Mouse (Mus musculus) frontal cortex, postnatal 25 days (tissue): ENCODE measurements around the gene Stap2.

Source experiments
- DNase-seq, 2 experiments: peaks; one replicate each; pipeline ENCODE4 v3.0.0; 2022; ENCODE audit warnings: low spot score in 2 of 2

Gene Stap2

DNA sequence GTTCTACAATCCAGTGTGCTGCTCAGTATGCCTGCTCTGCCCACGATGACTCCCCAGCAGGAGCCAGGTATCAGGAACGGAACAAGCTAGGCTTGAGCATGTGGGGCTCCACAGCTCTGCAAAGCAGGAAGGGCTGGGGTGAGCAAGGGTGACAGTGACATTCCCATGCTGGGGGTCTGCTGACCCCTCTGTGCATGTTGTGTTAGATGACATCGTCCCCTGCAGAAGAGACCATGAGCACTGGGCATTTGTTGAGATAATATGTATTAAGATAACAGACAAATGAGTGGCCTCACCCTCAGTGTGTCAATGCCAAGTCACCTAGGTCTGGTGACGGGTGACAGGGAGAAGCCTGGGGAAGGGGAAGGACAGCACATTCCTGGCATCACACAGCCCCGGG lies 19.5 kb upstream of the Stap2 start:
- no peak for DNase-seq

DNA sequence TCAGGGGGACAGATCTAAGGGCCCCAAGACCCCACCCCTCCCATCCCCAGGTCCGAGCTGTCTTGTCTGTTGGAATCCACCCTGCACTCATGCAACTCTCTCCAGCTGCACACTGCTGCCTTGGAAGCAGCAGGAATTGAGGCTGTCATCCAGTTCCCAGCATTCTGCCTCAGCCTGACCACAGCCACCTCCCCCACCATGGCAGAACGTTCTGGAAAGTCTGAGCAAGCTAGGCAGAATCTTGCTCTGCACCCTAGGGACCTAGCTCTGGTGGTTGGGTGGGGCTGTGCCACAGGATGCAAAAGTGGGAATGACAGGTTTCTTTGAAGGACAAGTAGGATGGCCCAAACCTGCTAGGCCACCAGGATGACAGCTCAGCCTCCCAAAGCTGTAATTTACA lies 19.1 kb upstream of the Stap2 start:
- no peak for DNase-seq

DNA sequence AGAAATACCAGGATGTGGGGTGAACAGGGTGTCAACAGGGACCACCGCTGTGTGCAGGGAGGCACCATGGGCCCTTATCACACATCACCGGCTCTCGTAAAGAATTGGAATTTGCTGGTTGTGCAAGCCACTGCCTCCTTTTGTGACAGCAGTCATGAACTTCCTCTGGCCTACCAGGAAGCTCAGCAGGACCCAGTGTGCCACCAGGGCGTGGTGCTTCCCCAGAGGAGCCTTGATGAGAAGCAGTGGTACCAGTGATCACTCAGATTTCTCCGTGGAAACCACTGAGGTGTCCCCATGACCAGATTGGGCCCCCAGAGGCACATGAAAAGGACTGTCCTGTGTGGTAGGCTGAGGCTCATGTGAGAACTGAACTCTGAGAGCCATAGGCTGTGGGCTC lies 18.0 kb upstream of the Stap2 start:
- DNase-seq, result no peak

DNA sequence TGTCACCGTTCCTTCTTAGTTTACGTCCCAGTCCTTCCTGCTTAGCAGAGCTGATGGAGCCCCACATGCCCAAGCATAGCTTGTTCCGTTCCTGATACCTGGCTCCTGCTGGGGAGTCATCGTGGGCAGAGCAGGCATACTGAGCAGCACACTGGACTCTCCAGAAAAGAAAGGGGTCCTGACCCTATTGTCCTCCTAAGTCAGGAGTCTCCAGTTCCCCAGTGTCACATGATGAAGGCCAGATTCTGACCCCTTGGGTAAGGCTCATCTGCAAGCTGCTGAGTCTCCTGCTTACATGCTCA lies 17.6 kb upstream of the Stap2 start:
- no peak for DNase-seq

DNA sequence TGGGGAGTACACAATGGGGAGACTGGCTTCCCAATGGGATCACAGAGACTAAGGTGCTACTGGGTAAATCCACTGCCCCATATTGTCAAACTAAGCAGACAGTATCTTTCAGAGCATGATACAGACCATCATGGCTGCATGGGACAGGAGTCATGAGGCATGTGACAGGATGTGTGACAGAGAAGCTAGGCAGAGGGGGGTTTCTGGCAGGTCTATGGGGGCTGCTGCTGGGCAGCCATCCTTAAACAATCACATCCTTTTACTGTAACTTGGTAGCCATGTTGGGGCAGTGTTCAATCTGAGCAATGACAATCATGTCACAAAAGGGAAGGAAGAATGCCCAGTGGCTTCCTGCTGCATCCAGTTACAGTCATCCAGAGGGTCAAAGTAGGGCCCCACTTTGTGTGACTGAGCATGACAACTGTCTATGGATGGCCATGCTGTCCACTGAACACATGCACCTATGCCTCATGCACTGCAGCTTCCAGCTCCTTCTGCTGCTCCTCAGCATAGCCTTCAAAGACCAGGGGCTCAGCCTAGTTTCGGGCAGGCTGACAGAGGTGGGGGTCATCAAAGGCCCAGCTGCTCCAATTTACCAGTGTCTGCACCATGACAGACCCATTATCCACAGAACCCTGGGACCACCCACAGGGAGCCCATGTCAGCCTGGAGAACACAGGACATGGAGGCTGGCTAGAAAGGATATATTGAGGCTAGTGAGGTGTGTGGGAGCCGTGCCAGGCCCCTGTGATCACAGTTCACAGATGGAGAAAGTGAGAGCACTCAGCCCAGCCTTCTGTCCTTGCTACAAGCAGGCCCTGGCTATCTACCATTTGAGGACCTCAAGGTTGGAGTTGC lies 17.0 kb upstream of the Stap2 start:
- DNase-seq, result no peak

DNA sequence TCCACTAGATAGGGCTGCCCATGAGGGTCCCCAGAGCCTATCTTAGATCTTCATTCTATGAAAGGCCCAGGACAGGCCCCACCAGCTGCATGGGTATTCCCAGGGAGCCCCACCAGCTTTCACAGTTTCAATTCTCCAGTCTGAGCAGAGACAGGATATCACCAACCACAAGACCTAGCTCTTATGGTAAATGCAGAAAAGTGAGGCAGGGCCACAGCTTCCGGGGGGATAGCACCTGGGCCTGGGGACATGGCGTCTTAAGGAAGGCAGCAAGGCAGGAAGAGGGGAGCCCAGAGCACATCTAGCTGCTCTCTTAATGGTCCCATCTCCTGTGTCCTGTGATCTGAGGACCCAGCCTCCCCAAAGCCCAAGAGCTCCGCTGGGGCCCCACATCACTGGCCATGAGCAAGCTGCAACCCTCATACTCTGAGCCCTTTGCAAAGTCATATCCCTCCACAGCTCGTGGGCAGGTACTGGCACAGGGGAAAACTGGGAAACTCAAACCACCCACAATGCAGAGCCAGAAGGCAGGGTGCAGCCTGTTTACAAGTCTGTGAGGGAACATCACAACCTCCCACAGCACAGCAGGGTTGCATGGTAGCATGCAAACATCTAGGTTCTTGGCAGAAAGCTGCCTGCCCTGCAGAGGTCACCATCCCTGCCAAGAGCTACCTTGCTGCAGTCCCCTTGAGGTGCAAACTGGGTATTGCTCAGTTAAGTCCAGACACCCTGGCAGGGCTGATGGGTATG lies 16.0 kb upstream of the Stap2 start:
- DNase-seq, result no peak

DNA sequence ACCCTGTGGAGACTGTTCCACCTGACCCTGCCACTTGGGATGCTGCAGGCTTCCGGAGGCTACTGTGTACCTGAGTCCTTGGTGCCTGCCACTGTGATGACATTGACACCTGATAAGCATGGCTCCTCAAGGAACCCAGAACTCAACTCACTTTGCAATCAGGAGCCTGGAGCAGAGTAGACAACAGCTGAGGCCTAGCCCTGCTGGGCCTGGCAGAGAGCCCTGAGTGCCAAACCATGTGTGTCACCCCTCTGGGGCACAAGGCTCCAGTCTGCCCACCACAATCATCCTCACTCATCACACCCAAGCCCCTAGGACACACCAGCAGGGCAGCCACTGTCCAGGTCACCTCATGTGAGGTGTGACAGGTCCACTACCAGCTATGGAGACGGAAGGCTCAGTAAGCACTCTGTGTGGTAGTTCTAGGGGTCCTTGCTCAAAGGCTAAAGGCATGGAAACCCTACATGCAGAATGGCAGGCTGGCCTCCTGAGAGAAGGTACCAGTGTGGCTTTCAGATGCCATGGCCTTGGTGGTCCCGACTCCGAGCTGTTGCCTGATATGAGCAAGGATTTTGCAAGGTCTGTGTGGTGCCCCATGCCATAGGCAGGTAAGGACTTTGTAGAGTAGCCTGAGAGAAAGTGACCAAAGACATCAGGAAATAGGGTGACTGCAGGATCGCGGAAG lies 15.2 kb upstream of the Stap2 start:
- no peak for DNase-seq

DNA sequence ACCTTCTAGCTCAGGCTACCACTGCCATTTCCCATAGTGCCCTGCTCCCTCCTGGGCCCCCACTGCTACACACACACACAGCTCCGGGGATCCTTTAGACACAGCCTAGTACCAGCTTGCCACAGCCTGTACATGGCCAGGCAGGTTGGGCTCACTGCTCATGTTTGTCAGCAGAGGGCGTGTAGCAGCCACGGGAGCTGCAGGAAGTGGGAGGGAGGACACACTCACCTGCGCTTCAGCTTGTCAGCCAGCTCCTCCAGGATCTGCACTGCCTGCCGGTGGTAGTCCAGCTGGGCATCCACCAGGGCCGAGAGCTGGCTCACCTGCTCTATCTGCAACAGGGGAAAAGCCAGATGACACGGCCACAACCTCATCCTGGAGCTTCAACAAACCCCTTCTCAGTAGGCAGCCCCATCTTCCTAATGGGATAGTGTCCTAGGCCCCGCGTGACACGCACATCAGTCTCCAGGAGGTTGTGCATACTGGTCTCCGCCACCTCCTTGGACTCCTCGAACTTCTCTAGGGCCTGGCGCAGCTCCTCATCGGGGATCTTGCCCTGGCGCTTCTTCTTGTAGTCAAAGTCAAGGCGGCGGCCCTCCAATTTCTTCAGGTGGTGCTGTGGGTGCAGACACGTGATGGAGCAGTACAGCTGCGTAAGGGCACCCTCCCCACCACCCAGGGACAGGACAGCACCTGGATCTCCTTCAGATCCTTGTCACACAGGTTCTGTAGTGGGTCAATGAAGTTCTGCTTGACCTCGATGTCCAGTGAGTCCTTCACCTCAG lies 13.2 kb upstream of the Stap2 start:
- no peak for DNase-seq

DNA sequence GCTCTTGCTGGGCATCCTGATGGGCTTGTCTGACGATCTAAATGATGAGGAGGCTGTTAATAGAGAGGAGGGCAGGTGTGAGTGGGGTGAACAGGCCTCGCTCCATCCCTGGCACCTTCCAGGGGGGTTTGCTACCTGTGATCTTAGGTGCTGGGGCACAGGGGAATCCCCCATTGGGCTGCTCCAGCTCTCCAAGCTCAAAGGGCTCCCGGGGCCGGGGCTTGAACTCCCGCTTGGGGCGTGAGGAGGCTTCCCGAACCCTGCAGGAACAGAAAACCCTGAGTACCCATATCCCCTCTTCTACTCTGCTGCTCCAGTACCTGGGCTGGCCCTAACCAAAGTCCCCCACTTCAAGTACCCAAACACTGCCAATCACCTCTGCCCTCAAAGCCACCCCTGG lies 12.5 kb upstream of the Stap2 start:
- DNase-seq, result no peak

DNA sequence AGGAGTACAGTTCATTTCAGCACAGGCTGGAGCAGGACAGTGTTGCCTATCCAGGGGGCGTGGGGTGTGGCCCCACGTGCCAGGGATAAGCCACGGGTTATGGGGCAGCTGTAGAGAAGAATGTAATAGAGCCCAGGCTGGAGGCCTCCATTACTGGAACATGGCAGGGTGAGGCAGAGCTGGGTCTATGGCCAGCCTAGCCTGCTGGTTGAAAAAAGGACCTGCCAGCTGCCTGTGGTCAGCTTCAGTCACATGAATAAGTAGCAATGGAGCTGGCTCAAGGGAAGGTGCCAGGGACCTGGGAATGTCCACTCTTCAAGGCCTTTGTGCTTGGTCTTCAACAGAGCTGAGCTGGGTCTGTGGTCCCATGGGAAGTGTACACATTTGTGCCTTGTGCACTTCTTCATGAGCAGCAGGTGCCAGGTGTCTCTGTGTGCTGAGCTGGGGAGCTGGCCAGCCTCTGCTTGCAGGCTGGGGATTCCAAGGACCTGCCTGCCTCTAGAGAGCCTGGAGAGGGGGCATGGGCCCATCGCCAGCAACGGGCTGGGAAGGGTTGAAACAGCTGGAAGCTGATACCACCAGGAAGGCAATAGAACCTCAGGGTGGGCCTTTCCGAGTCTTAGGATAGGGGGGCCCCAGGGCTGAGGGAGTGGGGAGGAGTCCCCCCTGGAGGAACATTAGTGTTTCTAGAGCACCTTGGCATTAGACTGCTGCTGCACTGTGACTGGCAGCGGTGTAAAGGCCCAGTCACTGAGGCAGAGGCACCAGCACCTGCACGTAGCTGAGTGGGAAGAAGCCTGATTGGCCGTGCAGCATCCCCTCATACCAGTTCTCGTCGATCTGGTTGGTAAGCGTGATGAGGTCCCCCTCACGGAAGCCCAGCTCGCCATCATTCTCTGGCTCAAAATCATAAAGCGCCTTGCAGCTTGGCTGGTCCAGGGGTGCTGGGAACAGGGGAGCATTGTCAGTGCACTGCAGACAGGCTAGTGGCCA lies 11.7 kb upstream of the Stap2 start:
- no peak for DNase-seq

DNA sequence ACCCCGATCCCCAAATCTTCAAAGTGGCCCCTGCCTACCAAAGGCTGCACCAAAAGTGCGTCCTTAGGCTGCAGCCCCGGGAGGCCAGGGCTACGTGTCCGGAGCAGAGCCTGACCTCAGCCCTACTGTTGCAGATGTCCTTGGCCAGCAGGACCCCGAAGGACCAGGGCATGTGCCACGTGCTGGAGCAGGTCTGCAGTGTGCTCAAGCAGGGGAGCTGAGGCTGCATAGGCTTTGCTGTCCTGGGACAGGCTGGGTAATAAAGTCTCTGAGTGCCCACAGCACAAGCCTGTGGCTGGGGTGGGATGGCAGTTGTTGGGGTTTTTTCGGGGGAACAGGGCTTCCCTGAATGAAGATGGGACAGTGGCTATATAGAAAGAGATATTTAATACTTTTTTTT lies 11.0 kb upstream of the Stap2 start:
- no peak for DNase-seq

DNA sequence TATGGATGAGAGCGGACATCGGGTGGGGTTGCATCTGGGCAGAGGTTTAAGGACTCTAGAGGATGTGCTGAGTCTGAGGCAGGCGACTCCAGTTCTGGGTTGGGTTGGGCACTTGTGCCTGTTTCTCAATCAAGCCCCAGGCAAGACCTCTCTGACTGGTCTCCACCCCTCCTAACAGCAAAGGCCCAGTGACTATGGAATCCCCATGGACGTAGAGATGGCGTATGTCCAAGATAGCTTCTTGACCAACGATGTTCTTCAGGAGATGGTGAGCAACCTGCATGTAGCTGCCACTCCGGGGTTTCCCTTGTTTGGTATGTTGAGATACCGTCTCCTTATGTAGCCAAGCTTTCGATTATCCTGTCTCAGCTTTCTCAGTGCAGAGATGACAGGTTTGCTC lies 9.9 kb upstream of the Stap2 start:
- DNase-seq, result no peak

DNA sequence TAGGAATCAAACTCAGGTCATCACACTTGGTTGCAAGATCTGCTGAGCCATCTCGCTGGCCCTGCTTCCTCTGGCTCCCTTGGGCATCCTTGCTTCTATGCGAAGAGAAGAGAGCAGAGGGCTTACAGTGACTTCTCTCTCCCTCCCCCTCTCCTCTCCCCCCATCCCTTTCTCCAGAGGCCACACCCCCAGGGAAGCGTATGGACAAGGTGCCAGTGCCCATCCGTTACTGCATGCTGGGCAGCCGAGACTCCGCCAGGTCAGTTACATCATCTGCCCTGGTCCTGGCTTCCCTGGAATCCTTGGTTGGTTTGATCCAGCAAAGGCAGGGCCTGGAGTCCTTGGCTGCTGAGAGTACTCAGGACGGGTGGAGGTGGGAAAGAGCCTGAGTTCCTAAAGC lies 6.1 kb upstream of the Stap2 start:
- no peak for DNase-seq

DNA sequence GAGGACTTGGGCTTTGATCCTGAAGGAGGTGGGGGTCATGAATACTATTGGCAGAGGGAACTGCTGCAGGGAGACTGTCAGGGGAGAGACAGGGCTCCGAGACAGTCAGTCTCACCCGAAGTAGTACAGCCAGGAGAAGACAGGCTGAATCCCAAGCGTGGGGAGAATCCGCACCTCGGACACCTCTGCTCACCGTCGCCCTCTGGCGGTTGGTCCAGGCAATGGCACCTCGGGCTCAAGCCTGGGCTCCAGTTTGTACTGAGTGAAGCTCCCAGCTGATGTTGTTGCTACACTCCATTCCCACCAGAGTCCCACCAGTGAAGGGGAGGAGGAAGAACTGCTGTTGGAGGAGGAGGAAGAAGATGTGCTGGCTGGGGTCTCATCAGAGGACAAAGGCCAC lies 5.3 kb upstream of the Stap2 start:
- peak; percentile 68 to 70 for DNase-seq

DNA sequence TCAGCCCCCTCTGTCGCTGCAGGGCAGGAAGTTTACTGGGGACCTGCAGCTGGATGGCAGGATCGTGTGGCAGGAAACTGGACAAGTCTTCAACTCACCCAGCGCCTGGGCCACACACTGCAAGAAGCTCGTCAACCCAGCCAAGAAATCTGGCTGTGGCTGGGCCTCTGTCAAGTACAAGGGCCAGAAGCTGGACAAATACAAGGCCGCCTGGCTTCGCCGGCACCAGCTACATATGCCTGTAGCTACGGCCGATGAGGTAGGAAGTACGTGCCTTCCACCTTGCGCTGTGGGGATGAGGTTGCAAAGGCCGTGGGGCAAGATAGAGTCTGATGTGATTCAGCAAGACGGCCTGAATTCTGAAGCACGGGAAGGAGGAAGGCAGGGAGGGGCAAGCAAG lies 4.9 kb upstream of the Stap2 start:
- no peak for DNase-seq

DNA sequence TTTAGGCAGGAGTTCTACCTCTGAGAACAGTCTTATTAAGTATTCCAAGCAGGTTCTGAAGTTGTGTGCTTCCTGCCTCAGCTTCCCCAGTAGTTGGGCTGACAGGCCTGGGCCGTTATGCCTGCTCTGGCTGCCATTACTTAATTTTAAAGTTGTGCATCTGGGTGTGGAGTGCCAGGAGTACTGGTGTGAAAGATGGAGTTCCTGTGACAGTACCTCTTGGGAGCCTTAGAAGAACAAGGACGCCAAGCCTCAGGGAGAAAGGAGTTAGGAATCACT lies 4.5 kb upstream of the Stap2 start:
- DNase-seq, result no peak

DNA sequence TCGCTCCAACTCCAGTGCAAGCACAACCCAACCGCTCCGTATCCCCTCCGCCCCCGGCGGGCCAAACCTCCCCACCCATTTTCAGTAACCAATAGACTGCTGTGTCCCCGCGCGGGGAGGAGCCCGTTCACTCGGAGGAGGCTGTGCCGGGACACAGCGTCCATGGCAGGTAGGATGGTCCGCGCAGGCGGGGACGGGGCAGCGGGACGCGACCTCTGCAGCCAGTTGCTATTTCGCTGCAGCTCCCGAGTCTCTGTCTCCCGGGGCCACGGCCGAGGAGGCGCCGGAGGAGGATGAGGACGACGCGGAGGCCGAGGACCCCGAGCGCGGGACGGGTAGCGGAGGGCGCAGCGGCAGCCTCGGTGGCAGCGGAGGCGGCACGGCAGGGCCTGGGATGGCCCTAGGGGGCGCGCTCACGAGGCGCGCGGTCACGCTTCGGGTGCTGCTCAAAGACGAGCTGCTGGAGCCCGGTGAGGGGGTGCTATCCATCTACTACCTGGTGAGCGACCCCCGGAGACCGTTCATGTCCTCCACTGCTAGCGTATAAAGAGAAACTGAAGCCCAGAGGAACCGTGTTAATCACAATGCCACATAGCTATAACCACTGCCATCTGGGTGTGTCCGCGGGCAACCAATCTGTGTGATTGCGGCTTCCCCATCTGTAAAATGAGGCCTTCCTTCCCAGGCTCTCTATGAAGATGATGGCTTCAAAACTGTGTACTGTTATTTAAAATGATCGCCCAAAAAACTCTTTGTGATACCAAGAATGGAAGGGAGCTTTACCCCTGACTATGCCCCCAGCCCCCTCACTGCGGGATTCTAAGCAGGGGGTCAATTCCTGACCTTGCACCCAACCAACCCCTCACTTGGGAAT lies 3.9 kb upstream of the Stap2 start:
- peak; percentile 80 to 84 for DNase-seq

DNA sequence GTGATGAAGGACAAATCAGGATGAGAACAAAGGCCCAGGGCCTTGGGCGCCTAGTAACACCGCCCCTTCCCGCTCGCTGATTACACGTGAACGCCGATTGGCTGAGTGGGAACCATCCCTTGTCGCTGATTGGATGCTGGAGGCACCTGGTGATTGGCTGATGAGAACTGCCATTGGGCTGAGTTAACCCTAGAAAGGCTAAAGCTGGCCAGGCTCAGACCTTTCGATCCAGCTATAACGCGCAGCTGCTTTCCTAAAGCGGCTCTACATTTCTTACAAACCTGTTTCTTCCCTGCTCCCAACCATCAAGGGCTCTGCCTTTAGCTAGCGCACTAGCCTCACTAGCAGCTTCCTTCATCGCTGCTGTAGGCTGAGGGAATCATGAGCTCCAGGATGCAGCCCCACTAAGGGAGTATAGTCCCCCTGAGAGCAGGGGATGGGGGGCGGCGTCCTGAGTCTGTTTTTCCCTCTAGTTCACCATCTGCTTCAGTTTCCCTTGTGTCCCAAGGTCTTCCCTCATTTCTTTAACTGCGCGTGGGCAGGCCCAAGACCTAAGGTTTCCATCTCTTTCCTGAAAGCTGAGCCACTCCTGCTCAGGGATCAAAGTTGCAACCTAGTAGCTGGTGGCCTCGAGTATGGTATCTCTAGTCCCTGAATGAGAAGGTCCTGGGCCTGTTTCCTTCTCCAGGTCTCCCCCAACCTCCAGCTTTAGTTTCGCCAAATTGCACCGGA lies 3.1 kb upstream of the Stap2 start:
- DNase-seq, result peak; percentile 80 to 89
